Mouse (Mus musculus) midbrain, embryonic 14.5 days (tissue): ENCODE measurements around the gene Orai3. TPM values are rescaled to one million over a fixed set of nuclear protein-coding genes. Genes with fewer than 3 reads are reported as not detected.

Experiments used
- ATAC-seq: fragments of 200-750 bp; cut with Nextera tagmentation; 2 replicates; pipeline ENCODE4 v1.8.0; 2017; ENCODE audit warnings: moderate number of reproducible peaks, moderate library complexity; ENCODE audit not compliant: low FRiP score, low TSS enrichment
- DNase-seq: peaks from one replicate; pipeline ENCODE4 v3.0.0-alpha.2; 2015
- H3K27ac ChIP-seq: fragments of 300-500 bp; sonication (generic); replicated peaks from 2 replicates; pipeline ENCODE4 v1.5.1; 2014; ENCODE audit warnings: mild to moderate bottlenecking, low read depth, low read length, moderate library complexity
- H3K27me3 ChIP-seq: fragments of 300-500 bp; sonication (generic); 2 replicates; pipeline ENCODE4 v1.6.1; 2014; ENCODE audit warnings: low read length, control low read depth, mixed read lengths; ENCODE audit not compliant: control insufficient read depth, insufficient read depth
- H3K36me3 ChIP-seq: fragments of 300-500 bp; sonication (generic); 2 replicates; pipeline ENCODE4 v1.6.1; 2014; ENCODE audit warnings: low read length, control low read depth; ENCODE audit not compliant: control insufficient read depth, insufficient read depth
- H3K4me1 ChIP-seq: fragments of 300-500 bp; sonication (generic); 2 replicates; pipeline ENCODE4 v1.6.1; 2014; ENCODE audit warnings: mild to moderate bottlenecking, antibody characterized with exemption, low read length, control low read depth; ENCODE audit not compliant: control insufficient read depth, insufficient read depth
- H3K4me2 ChIP-seq: fragments of 300-500 bp; sonication (generic); 2 replicates; pipeline ENCODE4 v1.6.1; 2014; ENCODE audit warnings: mild to moderate bottlenecking, low read length, moderate library complexity
- H3K4me3 ChIP-seq: fragments of 300-500 bp; sonication (generic); replicated peaks from 2 replicates; pipeline ENCODE4 v1.5.1; 2014; ENCODE audit warnings: low read depth, low read length
- H3K9ac ChIP-seq: fragments of 300-500 bp; sonication (generic); replicated peaks from 2 replicates; pipeline ENCODE4 v1.6.1; 2014; ENCODE audit warnings: mild to moderate bottlenecking, low read length, moderate library complexity
- H3K9me3 ChIP-seq: fragments of 300-500 bp; sonication (generic); 2 replicates; pipeline ENCODE4 v1.6.1; 2016; ENCODE audit warnings: low read length, control low read depth, mixed read lengths; ENCODE audit not compliant: control insufficient read depth
- WGBS: fragments of 180-500 bp; shearing (Covaris S2); extraction: QIAGEN DNeasy Blood & Tissue Kit; methylation state at CpG from one replicate; pipeline ENCODE4 v1.1.7; 2014; 5-methylcytosine and 5-hydroxymethylcytosine counted together
- polyA plus RNA-seq: library from polyadenylated mRNA; unstranded; fragments of >200 nt; fragmentation: Nextera tagmentation; extraction: Ambion mirVana; gene quantifications from 2 replicates; pipeline ENCODE4 v1.2.1, GENCODE M21; 2014

Orai3 gene
- polyA plus RNA-seq, 1 experiment from 2014 or later, result 3.4 TPM

GRCm38 (mm10) chr7:127813821-127814220 is 44.2 kb downstream of the Orai3 start:
- no peak for ATAC-seq
- WGBS, result 90% methylated on average over 4 of the region's 4 CpGs
- Histone ChIP-seq H3K9me3 (no peaks in the 10 kb centered on the region), H3K4me2 (no peak overlapping the region), H3K4me3 (no peak overlapping the region), H3K9ac (no peak overlapping the region), H3K27me3 (no peaks in the 10 kb centered on the region), H3K36me3 (peaks cover 53% of the 10 kb centered on the region), H3K27ac (no peak overlapping the region), H3K4me1 (no peaks in the 10 kb centered on the region)
- DNase-seq, result no peak

GRCm38 (mm10) chr7:127814241-127814921 is 44.8 kb downstream of the Orai3 start:
- Histone ChIP-seq H3K27ac (no peak overlapping the region), H3K4me1 (no peaks in the 10 kb centered on the region), H3K36me3 (peaks cover 49% of the 10 kb centered on the region), H3K4me2 (no peak overlapping the region), H3K27me3 (no peaks in the 10 kb centered on the region), H3K4me3 (no peak overlapping the region), H3K9ac (no peak overlapping the region), H3K9me3 (no peaks in the 10 kb centered on the region)
- WGBS, result 90% methylated on average over 19 of the region's 19 CpGs
- no peak for DNase-seq
- ATAC-seq, result no peak

DNA sequence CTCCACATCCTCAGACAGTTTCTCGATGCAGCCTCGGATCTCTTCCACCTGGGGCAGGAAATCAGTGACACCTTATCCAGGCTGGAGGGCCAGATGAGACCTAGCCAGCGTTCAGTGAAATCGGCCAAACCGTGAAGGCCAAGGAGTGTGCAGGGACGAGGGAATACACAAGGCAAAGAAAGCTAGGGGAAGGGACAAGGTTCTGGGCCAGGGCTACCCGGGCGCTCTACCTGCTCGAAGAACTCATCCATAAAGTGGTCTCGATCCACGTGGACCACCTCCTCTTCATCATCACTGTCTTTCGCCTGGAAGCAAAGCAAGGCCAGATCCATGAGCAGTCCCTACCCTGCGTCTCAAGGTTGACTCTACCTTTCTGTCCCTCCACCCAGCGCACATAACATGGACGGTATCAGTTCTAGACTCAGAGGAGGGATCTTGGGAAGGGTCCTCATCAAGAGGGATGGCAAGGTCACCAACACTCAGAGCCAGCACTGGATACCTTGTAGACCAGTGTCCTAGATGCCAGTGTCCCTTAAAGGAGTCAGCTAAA is 45.6 kb downstream of the Orai3 start:
- Histone ChIP-seq H3K4me1 (no peaks in the 10 kb centered on the region), H3K27ac (no peak overlapping the region), H3K27me3 (no peaks in the 10 kb centered on the region), H3K4me2 (no peak overlapping the region), H3K36me3 (peaks cover 44% of the 10 kb centered on the region), H3K9ac (no peak overlapping the region), H3K4me3 (no peak overlapping the region), H3K9me3 (no peaks in the 10 kb centered on the region)
- ATAC-seq (no peak), DNase-seq (no peak)
- 95% methylated on average over 15 of the region's 15 CpGs for WGBS

DNA sequence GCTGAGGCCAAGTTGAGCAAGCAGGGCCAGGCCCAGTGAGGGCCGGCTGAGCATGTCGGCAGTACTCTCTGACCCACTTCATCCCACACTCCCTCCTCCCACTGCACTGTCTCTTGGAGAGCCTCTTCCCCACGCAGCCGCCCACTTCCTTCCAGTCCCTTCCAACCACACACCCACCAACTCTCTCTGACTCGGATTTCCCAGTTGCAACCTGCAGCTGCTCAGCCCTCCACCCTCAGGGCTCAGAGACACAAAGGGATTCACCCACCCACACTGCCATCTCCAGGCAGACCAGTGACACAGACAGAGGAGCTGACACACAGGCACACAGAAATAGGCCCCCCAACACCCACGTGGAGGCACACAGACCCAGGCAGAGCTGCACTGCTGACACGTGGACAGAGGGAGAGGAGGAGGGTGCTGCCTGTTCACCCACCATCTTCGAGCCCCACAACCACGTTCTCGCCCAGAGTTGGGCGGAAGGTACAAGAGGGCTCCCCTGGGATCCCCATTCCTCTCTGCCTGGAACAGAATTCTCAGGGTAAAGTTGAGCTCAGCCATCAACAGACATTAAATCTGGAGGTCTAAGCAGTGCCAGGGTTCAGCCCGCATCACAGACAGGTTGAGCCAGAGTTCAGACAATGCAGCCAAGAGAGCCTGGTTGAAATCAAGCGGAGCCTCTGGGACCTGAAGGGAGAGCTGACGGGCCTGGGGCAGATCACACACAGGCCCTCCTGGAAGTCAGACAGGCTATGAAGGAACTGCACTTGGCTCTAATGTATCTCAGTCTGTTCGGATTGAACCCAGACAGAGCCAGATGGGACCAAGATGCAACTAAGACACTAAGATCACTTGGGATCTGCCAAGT is 46.6 kb downstream of the Orai3 start:
- WGBS, result 71% methylated on average over 15 of the region's 15 CpGs
- Histone ChIP-seq H3K4me3 (no peak overlapping the region), H3K27ac (no peak overlapping the region), H3K9ac (no peak overlapping the region), H3K4me1 (no peaks in the 10 kb centered on the region), H3K9me3 (no peaks in the 10 kb centered on the region), H3K36me3 (peaks cover 35% of the 10 kb centered on the region), H3K27me3 (no peaks in the 10 kb centered on the region), H3K4me2 (no peak overlapping the region)
- ATAC-seq, result no peak
- DNase-seq, result no peak

DNA sequence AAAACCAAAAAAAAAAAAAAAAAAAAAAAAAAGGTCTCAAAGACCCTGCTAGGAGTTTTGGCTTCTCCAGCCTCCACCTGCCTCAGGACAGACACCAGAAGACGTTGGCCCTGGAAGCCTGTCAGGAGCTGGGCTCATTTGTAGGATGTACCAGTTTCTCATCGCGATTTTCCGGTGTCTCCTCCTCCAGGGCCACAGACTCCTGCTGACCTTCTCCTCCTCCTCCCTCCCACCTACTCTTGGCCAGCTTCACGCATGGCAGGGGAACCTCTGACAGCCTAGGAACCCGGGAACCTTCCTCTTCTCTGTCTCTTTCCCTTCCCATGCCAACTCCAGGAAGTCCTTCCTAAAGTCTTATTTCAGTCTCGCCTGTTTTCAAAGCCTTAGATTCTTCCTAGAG is 47.4 kb downstream of the Orai3 start:
- no peak overlapping the region for H3K9ac ChIP-seq
- H3K36me3 ChIP-seq, result peaks cover 28% of the 10 kb centered on the region
- no peak overlapping the region for H3K4me3 ChIP-seq
- H3K4me1 ChIP-seq, result no peaks in the 10 kb centered on the region
- ATAC-seq, result no peak
- WGBS, result 82% methylated on average over 7 of the region's 7 CpGs
- H3K27ac ChIP-seq, result no peak overlapping the region
- DNase-seq, result no peak
- no peak overlapping the region for H3K4me2 ChIP-seq
- no peaks in the 10 kb centered on the region for H3K9me3 ChIP-seq
- H3K27me3 ChIP-seq, result no peaks in the 10 kb centered on the region

GRCm38 (mm10) chr7:127817776-127818175 is 48.2 kb downstream of the Orai3 start:
- no peak overlapping the region for H3K4me2 ChIP-seq
- WGBS, result 91% methylated on average over 5 of the region's 5 CpGs
- peaks cover 2% of the 10 kb centered on the region for H3K4me1 ChIP-seq
- DNase-seq (no peak), ATAC-seq (no peak)
- H3K9ac ChIP-seq, result no peak overlapping the region
- no peak overlapping the region for H3K27ac ChIP-seq
- H3K36me3 ChIP-seq, result peaks cover 21% of the 10 kb centered on the region
- H3K9me3 ChIP-seq, result no peaks in the 10 kb centered on the region
- H3K27me3 ChIP-seq, result no peaks in the 10 kb centered on the region
- no peak overlapping the region for H3K4me3 ChIP-seq

- Histone ChIP-seq H3K4me2 (no peak overlapping the region), H3K27ac (no peak overlapping the region), H3K9ac (0 out of 2 replicates have a peak overlapping the region, but pooled peaks have one; percentile 9), H3K9me3 (no peaks in the 10 kb centered on the region), H3K4me3 (no peak overlapping the region), H3K36me3 (no peaks in the 10 kb centered on the region), H3K4me1 (peaks cover 16% of the 10 kb centered on the region), H3K27me3 (no peaks in the 10 kb centered on the region)
- WGBS, result 76% methylated on average over 13 of the region's 13 CpGs
- ATAC-seq, result no peak
- no peak for DNase-seq
Observed at GRCm38 (mm10) chr7:127820836-127821509, 51.4 kb downstream of the Orai3 start.

GRCm38 (mm10) chr7:127822494-127822893 is 52.9 kb downstream of the Orai3 start:
- Histone ChIP-seq H3K4me1 (peaks cover 16% of the 10 kb centered on the region), H3K4me3 (no peak overlapping the region), H3K27me3 (no peaks in the 10 kb centered on the region), H3K9ac (no peak overlapping the region), H3K4me2 (peak overlapping the region; percentile 79; the same call in 1 of the 2 replicates), H3K36me3 (no peaks in the 10 kb centered on the region), H3K9me3 (no peaks in the 10 kb centered on the region), H3K27ac (no peak overlapping the region)
- ATAC-seq (no peak), DNase-seq (no peak)
- 89% methylated on average over 3 of the region's 3 CpGs for WGBS
